Mouse (Mus musculus) embryonic fibroblast, embryonic 13.5 days (primary cell): ENCODE measurements around the gene Olfr424. TPM values are rescaled to one million over a fixed set of nuclear protein-coding genes. Genes with fewer than 3 reads are reported as not detected.

Source experiments
- H3K27ac ChIP-seq: 2 replicates; pipeline ENCODE4 v1.5.1; 2012; ENCODE audit warnings: low read length, control low read depth, inconsistent platforms; ENCODE audit not compliant: insufficient read depth
- H3K4me1 ChIP-seq: 2 replicates; pipeline ENCODE4 v1.6.1; 2011; ENCODE audit warnings: low read length; ENCODE audit not compliant: control insufficient read depth, insufficient read depth
- H3K4me3 ChIP-seq: 2 replicates; pipeline ENCODE4 v1.5.1; 2011; ENCODE audit warnings: mild to moderate bottlenecking, control low read depth, low read length; ENCODE audit not compliant: insufficient read depth
- CTCF ChIP-seq: IDR thresholded peaks from 2 replicates; pipeline ENCODE4 v1.5.1; 2011; ENCODE audit warnings: mild to moderate bottlenecking, control low read depth, low read length, moderate library complexity, borderline replicate concordance; ENCODE audit not compliant: insufficient read depth
- POLR2A ChIP-seq: IDR thresholded peaks from 2 replicates; pipeline ENCODE4 v1.6.1; 2011; ENCODE audit warnings: low read depth, mild to moderate bottlenecking, control low read depth, low read length, moderate library complexity
- polyA plus RNA-seq: library from polyadenylated mRNA; stranded (reverse); fragments of >200 nt; gene quantifications from 2 replicates; pipeline ENCODE4 v1.2.4, GENCODE M21; 2011; ENCODE audit warnings: low read depth; ENCODE audit not compliant: missing spikeins, insufficient read length

Gene Olfr424
- polyA plus RNA-seq, result not detected in 2 replicates

GRCm38 (mm10) chr1:174131217-174131616, at the start of gene Olfr424:
Olfr424 (plus strand) TSS chr1:174131517.
- H3K4me1 ChIP-seq, result no peaks in the 10 kb centered on the region

GRCm38 (mm10) chr1:174084031-174084430, 47.3 kb upstream of the Olfr424 start, which contains the start of gene Olfr429:
Olfr429 (plus strand) TSS chr1:174084331.
- no peak within 1 kb of the TSS for H3K4me3 ChIP-seq
- no peak within 1 kb of the TSS for H3K27ac ChIP-seq
- TF ChIP-seq POLR2A (no peak), CTCF (no peak)
- H3K4me1 ChIP-seq, result no peaks in the 10 kb centered on the region

More at GRCm38 (mm10) chr1:174131217-174131616, at the start of gene Olfr424:
- Histone ChIP-seq H3K4me3 (no peak within 1 kb of the TSS), H3K27ac (no peak within 1 kb of the TSS)
- no peak for TF ChIP-seq POLR2A
- TF ChIP-seq CTCF, result no peak

- Histone ChIP-seq H3K4me3 (no peak within 1 kb of the TSS), H3K4me1 (no peaks in the 10 kb centered on the region), H3K27ac (no peak within 1 kb of the TSS)
- no peak for TF ChIP-seq POLR2A
- no peak for TF ChIP-seq CTCF
Observed at GRCm38 (mm10) chr1:174096591-174096990, 34.7 kb upstream of the Olfr424 start, which contains the start of gene Olfr427. Olfr427 (plus strand) TSS chr1:174096891.

- no peak overlapping the region for H3K27ac ChIP-seq
- H3K4me1 ChIP-seq, result no peaks in the 10 kb centered on the region
- no peak for TF ChIP-seq POLR2A
- no peak for TF ChIP-seq CTCF
- H3K4me3 ChIP-seq, result no peak overlapping the region
Observed at GRCm38 (mm10) chr1:174103735-174104134, 27.6 kb upstream of the Olfr424 start.

- H3K4me1 ChIP-seq, result no peaks in the 10 kb centered on the region
- no peak for TF ChIP-seq POLR2A
- no peak for TF ChIP-seq CTCF
- no peak within 1 kb of the TSS for H3K4me3 ChIP-seq
- H3K27ac ChIP-seq, result no peak within 1 kb of the TSS
Observed at GRCm38 (mm10) chr1:174121062-174121461, 10.3 kb upstream of the Olfr424 start, which contains the start of gene Olfr231. Olfr231 (minus strand) TSS chr1:174121162.

- TF ChIP-seq CTCF (no peak), POLR2A (no peak)
Observed at GRCm38 (mm10) chr1:174131999-174132398, 682 bp downstream of the Olfr424 start.

GRCm38 (mm10) chr1:174141384-174141783, 10.1 kb downstream of the Olfr424 start:
- no peak overlapping the region for H3K27ac ChIP-seq
- TF ChIP-seq CTCF (no peak), POLR2A (no peak)
- no peaks in the 10 kb centered on the region for H3K4me1 ChIP-seq
- no peak overlapping the region for H3K4me3 ChIP-seq

More at GRCm38 (mm10) chr1:174131999-174132398, 682 bp downstream of the Olfr424 start:
- H3K27ac ChIP-seq, result no peak overlapping the region
- H3K4me1 ChIP-seq, result no peaks in the 10 kb centered on the region
- H3K4me3 ChIP-seq, result no peak overlapping the region

GRCm38 (mm10) chr1:174146696-174147095, 15.4 kb downstream of the Olfr424 start:
- TF ChIP-seq POLR2A (no peak), CTCF (no peak)
- Histone ChIP-seq H3K4me1 (no peaks in the 10 kb centered on the region), H3K27ac (no peak overlapping the region), H3K4me3 (no peak overlapping the region)

- no peaks in the 10 kb centered on the region for H3K4me1 ChIP-seq
- TF ChIP-seq POLR2A, result no peak
- no peak overlapping the region for H3K4me3 ChIP-seq
- no peak overlapping the region for H3K27ac ChIP-seq
Observed at GRCm38 (mm10) chr1:174149289-174149688, 18.0 kb downstream of the Olfr424 start.

GRCm38 (mm10) chr1:174155333-174155732, 24.0 kb downstream of the Olfr424 start, which contains the start of gene Olfr420:
Olfr420 (plus strand) TSS chr1:174155633.
- H3K4me3 ChIP-seq, result no peak within 1 kb of the TSS
- TF ChIP-seq CTCF (no peak), POLR2A (no peak)
- H3K4me1 ChIP-seq, result no peaks in the 10 kb centered on the region
- H3K27ac ChIP-seq, result no peak within 1 kb of the TSS
